Mouse (Mus musculus) intestine, postnatal 0 days (tissue): ENCODE measurements around the gene Gipc2. TPM values are rescaled to one million over a fixed set of nuclear protein-coding genes. Genes with fewer than 3 reads are reported as not detected.

Source experiments
- ATAC-seq: fragments of 200-750 bp; cut with Nextera tagmentation; 2 replicates; pipeline ENCODE4 v1.8.0; 2017; ENCODE audit warnings: mild to moderate bottlenecking, moderate TSS enrichment, moderate library complexity
- H3K27ac ChIP-seq: fragments of 300-500 bp; sonication (generic); 2 replicates; pipeline ENCODE4 v1.5.1; 2014; ENCODE audit warnings: mild to moderate bottlenecking, low read depth, low read length, moderate library complexity
- H3K27me3 ChIP-seq: fragments of 300-500 bp; sonication (generic); replicated peaks from 2 replicates; pipeline ENCODE4 v1.6.1; 2014; ENCODE audit warnings: low read length, mixed read lengths; ENCODE audit not compliant: control insufficient read depth, insufficient read depth
- H3K36me3 ChIP-seq: fragments of 300-500 bp; sonication (generic); 2 replicates; pipeline ENCODE4 v1.6.1; 2014; ENCODE audit warnings: mild to moderate bottlenecking, moderate library complexity; ENCODE audit not compliant: control insufficient read depth, insufficient read depth
- H3K4me1 ChIP-seq: fragments of 300-500 bp; sonication (generic); replicated peaks from 2 replicates; pipeline ENCODE4 v1.6.1; 2014; ENCODE audit warnings: antibody characterized with exemption, low read length, mixed read lengths; ENCODE audit not compliant: control insufficient read depth, insufficient read depth
- H3K4me2 ChIP-seq: fragments of 300-500 bp; sonication (generic); replicated peaks from 2 replicates; pipeline ENCODE4 v1.6.1; 2014; ENCODE audit warnings: low read depth, mild to moderate bottlenecking, moderate library complexity
- H3K4me3 ChIP-seq: fragments of 300-500 bp; sonication (generic); 2 replicates; pipeline ENCODE4 v1.5.1; 2014; ENCODE audit warnings: low read depth, low read length
- H3K9ac ChIP-seq: fragments of 300-500 bp; sonication (generic); 2 replicates; pipeline ENCODE4 v1.6.1; 2014; ENCODE audit warnings: mild to moderate bottlenecking, low read depth, low read length
- H3K9me3 ChIP-seq: fragments of 300-500 bp; sonication (generic); 2 replicates; pipeline ENCODE4 v1.6.1; 2016; ENCODE audit warnings: mixed run types; ENCODE audit not compliant: control insufficient read depth
- CTCF ChIP-seq: sonication (generic); IDR thresholded peaks from 2 replicates; pipeline ENCODE4 v1.5.1; 2016; ENCODE audit warnings: low read depth, mild to moderate bottlenecking, control low read depth, antibody characterized with exemption, moderate library complexity
- WGBS: fragments of 180-500 bp; shearing (Covaris S2); extraction: QIAGEN DNeasy Blood & Tissue Kit; methylation state at CpG from one replicate; pipeline ENCODE4 v1.1.7; 2014; 5-methylcytosine and 5-hydroxymethylcytosine counted together
- polyA plus RNA-seq: library from polyadenylated mRNA; unstranded; fragments of >200 nt; fragmentation: Nextera tagmentation; extraction: Ambion mirVana; gene quantifications from 2 replicates; pipeline ENCODE4 v1.2.1, GENCODE M21; 2015

Gene Gipc2
- polyA plus RNA-seq, 1 experiment from 2014 or later = 243 TPM

GRCm38 (mm10) chr3:152192238-152192931 is 26.4 kb upstream of the Gipc2 start:
- peak overlapping the region; percentile 47 for H3K4me3 ChIP-seq
- no peaks in the 10 kb centered on the region for H3K36me3 ChIP-seq
- 6% methylated on average over 9 of the region's 11 CpGs for WGBS
- H3K9ac ChIP-seq = peak overlapping the region; percentile 45
- H3K9me3 ChIP-seq = no peaks in the 10 kb centered on the region
- H3K27me3 ChIP-seq = no peaks in the 10 kb centered on the region
- H3K4me1 ChIP-seq = no peaks in the 10 kb centered on the region
- no peak for TF ChIP-seq CTCF
- peak overlapping the region; percentile 66 for H3K4me2 ChIP-seq
- H3K27ac ChIP-seq = peak overlapping the region; percentile 55
- 0 out of 2 replicates have a peak, but pooled peaks have one; percentile 41 for ATAC-seq

GRCm38 (mm10) chr3:152191791-152192237 is 25.8 kb upstream of the Gipc2 start:
- no peaks in the 10 kb centered on the region for H3K4me1 ChIP-seq
- H3K27me3 ChIP-seq = no peaks in the 10 kb centered on the region
- no peak for ATAC-seq
- H3K9ac ChIP-seq = peak overlapping the region; percentile 45; the same call in 1 of the 2 replicates
- H3K4me2 ChIP-seq = peak overlapping the region; percentile 66
- no peaks in the 10 kb centered on the region for H3K36me3 ChIP-seq
- peak overlapping the region; percentile 47 for H3K4me3 ChIP-seq
- TF ChIP-seq CTCF = peak; percentile 31; the same call in 1 of the 2 replicates
- WGBS = 11% methylated on average over 6 of the region's 6 CpGs
- no peaks in the 10 kb centered on the region for H3K9me3 ChIP-seq
- peak overlapping the region; percentile 55 for H3K27ac ChIP-seq

GRCm38 (mm10) chr3:152190679-152191477 is 24.8 kb upstream of the Gipc2 start:
- H3K4me2 ChIP-seq = peak overlapping the region; percentile 54
- peak overlapping the region; percentile 47 for H3K4me3 ChIP-seq
- 62% methylated on average over 9 of the region's 9 CpGs for WGBS
- ATAC-seq = no peak
- no peak overlapping the region for H3K9ac ChIP-seq
- H3K36me3 ChIP-seq = 0 out of 2 replicates have a peak, but pooled peaks cover 7% of the 10 kb centered on the region
- no peaks in the 10 kb centered on the region for H3K4me1 ChIP-seq
- no peaks in the 10 kb centered on the region for H3K27me3 ChIP-seq
- no peak overlapping the region for H3K27ac ChIP-seq
- TF ChIP-seq CTCF = no peak
- H3K9me3 ChIP-seq = no peaks in the 10 kb centered on the region

GRCm38 (mm10) chr3:152189306-152189705 is 23.3 kb upstream of the Gipc2 start:
- H3K9ac ChIP-seq = no peak overlapping the region
- no peak overlapping the region for H3K27ac ChIP-seq
- no peaks in the 10 kb centered on the region for H3K4me1 ChIP-seq
- no peak for TF ChIP-seq CTCF
- no peaks in the 10 kb centered on the region for H3K27me3 ChIP-seq
- peak overlapping the region; percentile 30; the same call in 1 of the 2 replicates for H3K4me2 ChIP-seq
- H3K4me3 ChIP-seq = no peak overlapping the region
- no peak for ATAC-seq
- 53% methylated on average over 4 of the region's 4 CpGs for WGBS
- peaks cover 18% of the 10 kb centered on the region for H3K36me3 ChIP-seq
- H3K9me3 ChIP-seq = no peaks in the 10 kb centered on the region

GRCm38 (mm10) chr3:152186106-152186505 is 20.1 kb upstream of the Gipc2 start:
- no peak for TF ChIP-seq CTCF
- H3K27me3 ChIP-seq = no peaks in the 10 kb centered on the region
- no peaks in the 10 kb centered on the region for H3K9me3 ChIP-seq
- WGBS = 65% methylated on average over 6 of the region's 6 CpGs
- H3K9ac ChIP-seq = no peak overlapping the region
- peaks cover 25% of the 10 kb centered on the region for H3K36me3 ChIP-seq
- no peak overlapping the region for H3K27ac ChIP-seq
- no peaks in the 10 kb centered on the region for H3K4me1 ChIP-seq
- ATAC-seq = no peak
- H3K4me2 ChIP-seq = no peak overlapping the region
- no peak overlapping the region for H3K4me3 ChIP-seq

- H3K9ac ChIP-seq = no peak overlapping the region
- no peaks in the 10 kb centered on the region for H3K9me3 ChIP-seq
- no peaks in the 10 kb centered on the region for H3K27me3 ChIP-seq
- ATAC-seq = no peak
- no peak for TF ChIP-seq CTCF
- no peak overlapping the region for H3K4me2 ChIP-seq
- peaks cover 25% of the 10 kb centered on the region for H3K36me3 ChIP-seq
- 90% methylated on average over 9 of the region's 9 CpGs for WGBS
- no peak overlapping the region for H3K27ac ChIP-seq
- H3K4me3 ChIP-seq = no peak overlapping the region
- 0 out of 2 replicates have a peak, but pooled peaks cover 5% of the 10 kb centered on the region for H3K4me1 ChIP-seq
Observed at GRCm38 (mm10) chr3:152183522-152183921, 17.5 kb upstream of the Gipc2 start.
